Mouse (Mus musculus): ENCODE measurements around the gene Slc43a1.

Slc43a1 gene

DNA sequence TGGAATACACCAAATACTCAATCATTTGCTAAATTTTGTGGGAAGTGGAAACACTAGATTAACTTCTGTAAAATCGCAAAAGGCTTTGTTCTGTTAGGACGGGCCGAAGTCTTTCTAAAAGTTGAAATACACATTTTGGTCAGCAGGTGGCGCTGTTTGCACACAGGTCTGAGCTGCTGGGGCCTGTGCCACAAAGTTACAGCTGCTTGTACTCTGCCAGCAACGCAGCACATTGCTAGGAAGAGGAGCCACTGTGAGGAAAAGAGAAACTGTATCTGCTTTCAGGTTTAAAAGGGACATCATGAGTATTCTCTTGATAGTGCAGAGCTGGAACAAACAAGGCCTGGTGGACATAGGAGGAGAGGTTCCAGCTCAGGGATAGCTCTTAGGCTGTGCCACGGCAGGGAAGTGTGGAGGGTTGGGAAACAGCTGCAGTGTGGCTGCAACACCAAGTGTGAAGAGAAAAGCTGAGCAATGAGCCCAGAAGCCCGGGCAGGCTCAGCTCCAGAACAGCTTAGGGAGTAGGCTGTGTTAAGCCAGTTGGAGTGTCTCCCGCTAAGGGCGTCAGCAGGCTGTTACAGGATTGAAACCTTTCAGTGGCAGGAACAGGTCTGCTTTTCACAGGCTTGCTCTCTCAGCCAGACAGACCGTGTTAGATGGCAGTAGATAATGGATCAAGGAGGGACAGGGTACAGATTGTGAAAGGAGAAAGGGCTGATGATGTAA, 6.8 kb upstream of the Slc43a1 start:
- DNase-seq (ENCODE audit: low spot score) = peak; percentile 89

DNA sequence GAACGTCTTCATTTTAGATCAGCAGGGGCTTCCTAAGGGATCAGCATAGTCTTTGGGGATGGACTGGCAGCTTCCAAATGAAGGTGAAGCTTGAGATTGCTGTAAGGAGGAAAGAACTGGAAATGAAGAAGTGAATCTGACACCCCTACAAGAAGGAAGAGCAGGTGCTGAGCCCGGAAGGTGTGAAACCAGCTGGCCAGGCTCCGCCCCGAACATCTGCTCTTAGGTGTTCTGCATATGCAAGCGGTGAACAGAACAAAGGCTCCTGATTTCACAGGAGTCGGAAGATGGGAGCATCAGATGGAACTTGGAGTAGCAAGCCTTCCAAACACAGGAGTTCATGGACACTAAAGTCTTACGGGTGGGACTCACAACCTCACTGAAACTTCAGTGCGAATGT, 1.5 kb upstream of the Slc43a1 start:
- DNase-seq (ENCODE audit: low spot score) = no peak

DNA sequence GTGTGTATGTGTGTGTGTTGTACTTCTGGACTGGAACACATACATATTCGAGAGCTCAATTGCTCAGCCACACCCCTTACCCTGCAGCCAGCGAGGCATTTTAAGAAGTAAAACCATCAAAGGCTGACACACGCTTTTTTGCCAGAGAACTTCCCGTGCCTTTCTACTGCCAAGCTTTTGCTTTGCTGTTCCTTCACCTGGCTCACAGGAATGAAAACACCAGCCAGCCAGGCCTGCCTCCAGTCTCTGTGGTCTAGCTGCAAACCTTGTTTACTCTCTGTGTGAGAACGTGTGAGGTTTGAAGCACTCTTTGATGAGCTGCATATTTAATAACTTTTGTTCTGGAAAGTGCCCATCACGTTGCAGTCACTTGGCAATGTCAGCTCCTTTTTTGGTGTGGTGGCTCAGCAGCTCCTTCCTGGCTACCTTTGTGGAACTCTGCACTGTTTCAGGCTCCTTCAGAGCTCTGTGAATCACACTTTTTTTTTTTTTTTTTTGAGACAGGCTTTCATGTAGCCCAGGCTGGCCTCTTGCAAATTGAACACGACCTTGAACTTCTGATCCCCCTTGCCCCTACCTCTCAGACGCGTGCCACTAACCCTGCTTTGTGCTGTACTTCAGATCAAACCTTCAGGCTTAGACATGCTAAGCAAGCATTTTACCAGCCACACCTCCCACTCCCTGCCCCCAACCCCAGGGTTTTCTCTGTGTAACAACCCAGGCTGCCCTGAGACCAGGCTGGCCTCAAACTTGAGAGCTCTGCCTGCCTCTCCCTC, 645 bp upstream of the Slc43a1 start:
- DNase-seq (ENCODE audit: low spot score) = peak; percentile 19

DNA sequence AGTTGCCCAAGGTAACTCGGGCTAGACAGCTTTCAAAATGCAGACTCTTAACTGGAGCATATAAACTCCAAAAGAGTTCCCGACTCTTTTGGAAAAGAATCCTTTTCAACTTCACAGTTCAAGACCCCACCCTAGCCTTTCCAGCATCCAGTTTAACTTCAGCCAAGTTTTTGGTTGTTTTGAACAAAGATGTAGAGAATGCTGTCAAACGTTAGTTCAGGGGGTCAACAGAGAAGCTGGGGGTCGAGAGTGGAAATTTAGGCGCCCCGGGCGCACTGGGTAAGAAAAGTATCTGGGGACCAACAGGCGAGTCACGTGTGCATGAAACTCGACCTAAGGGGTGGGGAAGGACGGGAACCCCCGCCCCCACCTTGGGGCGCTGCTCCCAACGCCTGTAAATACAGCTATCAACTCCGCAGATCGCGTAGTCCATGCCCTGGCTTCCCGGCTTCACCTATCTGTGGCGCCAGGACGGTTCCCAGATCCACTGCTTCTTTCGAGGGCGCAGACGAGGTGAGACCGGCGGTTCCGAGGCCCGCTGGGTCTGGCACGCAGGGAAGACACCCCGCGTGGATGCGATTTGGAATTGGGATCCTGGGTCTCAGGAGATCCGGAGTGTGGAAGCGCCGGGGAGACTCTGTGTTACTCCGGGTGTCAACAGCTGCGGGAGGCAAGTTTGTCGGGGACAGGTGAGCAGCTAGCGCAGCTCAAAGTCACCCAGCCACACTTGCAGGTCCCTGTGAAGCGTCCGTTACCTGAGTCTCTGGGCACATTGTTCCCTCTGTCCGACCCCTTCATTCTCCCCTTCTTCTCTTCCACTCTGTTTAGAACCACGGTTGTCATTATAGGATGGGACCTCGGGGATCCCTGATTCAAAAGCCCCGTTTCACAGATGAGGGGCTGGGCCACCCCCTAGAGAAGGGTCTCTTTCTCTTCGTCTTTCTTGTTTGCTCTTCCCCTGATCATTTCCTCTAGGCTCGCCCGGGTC, 637 bp downstream of the Slc43a1 start:
- DNase-seq (ENCODE audit: low spot score) = peak; percentile 49

DNA sequence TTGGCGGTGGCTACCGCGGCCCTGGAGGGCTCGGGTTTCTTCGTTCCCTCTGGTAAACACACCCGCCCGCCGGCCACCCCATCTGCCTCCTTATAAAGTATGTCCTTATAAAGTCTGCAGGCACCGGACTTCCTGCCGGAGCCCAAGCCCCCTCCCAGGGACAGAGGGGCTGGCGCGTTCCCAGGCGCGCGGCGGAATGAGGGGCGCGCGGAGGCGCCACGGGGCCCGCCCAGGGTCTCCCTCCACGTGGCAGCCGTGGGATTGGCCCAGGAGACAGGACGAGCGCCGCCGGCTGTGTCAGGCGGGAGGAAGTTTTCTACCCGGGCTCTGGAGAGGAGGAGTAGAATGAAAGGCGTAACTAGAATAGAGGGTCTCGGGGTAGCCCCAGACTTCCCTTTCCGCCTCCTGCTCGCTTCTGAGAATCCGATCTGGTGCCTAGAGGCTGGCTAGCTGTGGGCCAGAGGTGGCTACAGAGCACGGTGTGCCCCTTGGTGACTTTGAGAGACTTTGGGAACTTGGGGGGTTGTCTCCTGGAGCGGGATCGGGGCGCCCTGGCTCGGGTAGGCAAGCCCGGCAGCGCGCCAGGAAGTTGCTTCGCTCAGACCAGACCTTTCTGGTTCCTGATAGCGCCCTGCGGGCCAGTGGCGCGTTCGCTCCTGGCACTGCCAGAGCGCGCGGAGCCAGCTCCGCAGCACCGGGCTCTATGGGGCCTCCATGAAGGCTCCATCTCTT, 1.5 kb downstream of the Slc43a1 start:
- DNase-seq (ENCODE audit: low spot score) = peak; percentile 71

DNA sequence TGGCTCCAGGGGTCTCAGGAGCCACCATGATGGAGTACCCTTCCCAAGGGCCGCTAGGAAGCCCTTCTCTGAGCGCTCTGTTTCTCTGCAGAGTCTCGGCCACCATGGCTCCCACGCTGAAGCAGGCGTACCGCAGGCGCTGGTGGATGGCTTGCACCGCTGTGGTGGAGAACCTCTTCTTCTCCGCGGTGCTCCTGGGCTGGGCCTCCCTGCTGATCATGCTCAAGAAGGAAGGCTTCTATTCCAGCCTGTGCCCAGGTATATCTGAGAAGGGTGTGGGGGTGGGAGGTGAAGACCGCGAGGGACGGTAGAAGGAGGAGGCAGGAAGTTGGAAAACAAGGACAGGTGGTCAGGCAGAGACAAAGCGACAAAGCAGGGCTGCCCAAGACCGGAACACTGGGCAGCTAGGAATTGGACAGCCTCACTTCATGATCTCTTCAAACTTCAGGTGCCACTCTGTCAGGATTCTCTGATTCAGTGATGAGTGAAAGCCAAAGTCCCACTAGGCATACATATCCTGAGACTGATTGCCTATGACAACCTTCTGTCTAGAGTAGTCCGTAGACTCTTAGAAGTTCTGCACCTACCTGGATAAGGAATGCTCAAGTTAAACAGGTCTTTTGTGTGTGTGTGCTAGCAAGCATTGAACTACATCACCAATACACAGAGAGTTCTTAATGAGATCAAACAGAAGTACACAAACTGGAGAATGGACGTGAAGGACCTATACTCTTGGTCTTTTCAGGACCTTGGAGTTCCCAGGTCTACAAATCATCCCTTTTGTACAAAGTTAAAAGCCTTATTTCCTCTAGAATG, 2.3 kb downstream of the Slc43a1 start:
- DNase-seq (ENCODE audit: low spot score) = peak; percentile 9

DNA sequence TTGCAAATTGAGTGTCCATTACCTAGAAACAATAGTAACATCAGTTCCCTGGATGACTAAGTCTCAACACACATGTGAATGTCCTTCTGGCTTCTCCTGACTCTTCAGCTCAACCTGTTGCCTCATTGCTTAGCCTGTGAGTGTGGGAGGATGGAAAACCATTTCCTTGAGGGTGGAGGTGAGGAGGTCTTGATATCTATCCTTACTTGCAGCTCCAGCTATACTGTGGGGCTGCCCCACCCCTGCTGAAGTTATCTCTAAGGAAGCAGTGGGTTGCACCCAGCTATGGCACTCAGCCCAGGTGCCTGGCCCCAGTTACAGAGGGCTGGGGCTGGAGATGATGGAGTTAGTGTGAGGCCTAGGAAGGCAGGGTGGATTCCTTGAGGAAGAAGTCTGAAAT, 3.3 kb downstream of the Slc43a1 start:
- no peak for DNase-seq (ENCODE audit: low spot score)

DNA sequence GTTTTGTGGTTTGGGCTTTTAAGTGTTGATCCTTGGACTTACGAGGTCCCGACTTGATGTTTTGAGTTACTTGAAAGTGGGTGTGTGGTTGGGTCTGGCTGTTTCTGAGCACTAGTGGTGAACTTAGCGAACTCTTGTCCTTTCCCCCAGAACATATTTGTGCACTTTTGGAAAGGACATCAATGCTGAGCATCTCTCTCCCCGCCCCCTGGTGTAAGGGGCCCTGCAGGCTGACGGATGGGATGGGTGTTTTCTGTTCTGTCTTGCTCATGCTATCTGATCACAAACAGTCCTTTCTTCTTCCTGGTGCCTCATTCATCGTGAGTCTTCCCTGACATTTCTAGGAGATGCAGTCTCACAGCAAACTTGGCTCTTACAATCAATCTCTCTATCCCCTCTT, 5.0 kb downstream of the Slc43a1 start:
- DNase-seq (ENCODE audit: low spot score) = no peak

DNA sequence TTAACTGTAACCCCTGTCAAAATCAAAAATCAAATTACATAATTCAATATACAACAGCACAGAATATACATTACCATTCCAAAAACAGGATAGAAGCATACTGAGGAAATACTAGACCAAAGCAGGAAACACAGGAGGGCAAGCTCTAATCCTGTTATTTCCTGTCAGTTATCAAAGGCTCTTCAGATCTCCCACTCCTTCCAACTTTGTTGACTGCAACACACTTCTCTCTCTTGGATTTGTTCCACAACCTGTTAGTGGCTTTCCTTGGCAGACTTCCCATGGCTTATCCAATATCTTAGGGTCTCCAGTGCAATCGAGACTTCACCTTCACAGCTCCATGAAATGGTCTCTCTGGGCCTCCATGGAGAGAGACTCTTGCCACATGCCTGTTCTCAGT, 6.6 kb downstream of the Slc43a1 start:
- no peak for DNase-seq (ENCODE audit: low spot score)

DNA sequence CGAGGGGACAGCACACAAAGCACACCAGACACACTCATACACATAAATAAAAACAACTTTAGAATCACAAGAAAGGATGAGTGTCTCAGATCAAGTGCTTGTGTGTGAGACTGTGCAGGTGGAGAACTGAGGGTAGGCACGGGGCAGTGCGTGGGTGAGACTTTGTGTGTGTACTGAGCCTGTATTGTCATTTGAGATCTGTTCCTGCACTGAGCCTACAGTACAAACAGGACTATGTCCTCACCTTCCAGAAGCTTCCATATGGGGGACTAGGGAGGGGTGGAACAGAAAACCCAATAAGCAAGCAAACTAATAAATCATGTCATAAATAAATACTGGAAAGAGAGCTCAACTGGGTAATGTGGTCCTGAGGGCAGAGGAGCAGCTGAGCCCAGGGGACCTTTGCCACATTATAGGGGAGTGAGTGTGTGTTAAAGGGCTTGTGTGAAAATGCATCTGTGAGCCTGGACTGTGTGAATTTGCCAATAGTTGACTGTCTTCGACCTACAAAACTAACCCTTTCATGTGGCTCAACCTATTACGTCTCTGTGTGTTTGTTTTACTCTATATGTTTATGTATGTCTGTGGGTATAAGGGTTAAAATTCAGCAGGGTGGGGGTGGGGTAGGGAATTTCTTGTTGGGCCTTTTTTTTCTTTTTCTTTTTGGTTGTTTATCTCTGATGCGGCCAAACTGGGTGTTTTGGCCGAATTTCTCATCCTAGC, 11.9 kb downstream of the Slc43a1 start:
- DNase-seq (ENCODE audit: low spot score) = no peak

DNA sequence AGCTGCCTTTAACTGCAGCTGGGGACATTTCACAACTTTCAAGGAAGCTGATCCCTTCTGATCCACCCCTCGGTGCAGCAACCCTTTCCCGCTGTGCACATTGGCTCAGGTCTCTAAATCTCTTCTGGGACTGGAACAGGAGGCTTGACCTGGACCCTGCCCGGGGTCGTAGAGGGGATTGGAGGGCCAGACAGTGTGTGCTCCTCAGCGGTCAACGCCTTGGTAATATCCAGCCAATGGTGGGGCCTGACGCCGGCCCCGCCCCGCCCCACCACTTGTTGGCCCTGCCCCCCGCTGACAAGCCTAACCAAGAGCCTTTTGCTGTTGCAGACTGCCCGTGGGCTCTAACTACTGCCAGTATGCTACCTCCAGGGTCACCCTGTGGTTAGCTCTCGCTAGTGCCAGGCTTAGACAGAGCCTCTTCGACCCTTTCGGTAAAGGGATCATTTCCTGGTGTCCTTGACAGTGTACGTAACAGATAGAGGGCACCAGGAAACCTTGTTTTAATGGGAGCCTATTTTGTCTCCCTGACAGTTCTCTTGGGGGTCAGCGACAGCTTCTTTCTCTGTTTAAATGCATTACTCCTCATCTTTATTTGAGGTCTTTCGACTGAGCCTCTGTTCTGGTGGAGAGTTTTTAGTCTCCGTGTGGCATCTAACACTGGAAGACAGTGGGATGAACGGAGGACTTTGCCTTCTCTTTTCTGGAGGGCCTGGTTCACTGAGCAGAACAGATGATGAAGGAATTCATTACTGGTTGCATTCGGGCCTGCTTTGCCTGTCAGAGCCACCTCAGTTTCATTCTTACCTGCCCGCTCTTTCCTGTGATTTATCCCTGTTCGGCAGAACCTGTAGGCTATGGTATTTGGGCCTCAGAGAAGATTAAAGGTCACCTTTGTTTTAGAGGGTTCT, 12.7 kb downstream of the Slc43a1 start:
- DNase-seq (ENCODE audit: low spot score) = peak; percentile 53

DNA sequence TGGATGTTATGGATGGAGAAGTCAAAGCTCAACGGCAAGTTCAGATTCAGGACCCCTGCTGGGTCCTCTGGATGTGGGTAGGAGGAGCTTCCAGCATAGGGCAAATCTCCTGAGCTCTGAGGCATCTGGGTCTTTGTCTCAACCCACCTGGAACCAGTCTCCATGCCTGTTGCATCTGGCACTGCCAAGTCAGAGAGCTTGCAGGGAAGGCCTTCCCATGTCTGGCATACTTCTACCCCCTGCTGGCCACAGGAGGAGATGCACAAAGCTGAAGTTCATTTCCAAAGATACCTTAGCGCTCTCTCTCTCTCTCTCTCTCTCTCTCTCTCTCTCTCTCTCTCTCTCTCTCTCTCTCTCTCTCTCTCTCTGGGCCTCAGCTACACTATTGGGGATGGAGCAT, 17.1 kb downstream of the Slc43a1 start:
- peak; percentile 47 for DNase-seq (ENCODE audit: low spot score)

DNA sequence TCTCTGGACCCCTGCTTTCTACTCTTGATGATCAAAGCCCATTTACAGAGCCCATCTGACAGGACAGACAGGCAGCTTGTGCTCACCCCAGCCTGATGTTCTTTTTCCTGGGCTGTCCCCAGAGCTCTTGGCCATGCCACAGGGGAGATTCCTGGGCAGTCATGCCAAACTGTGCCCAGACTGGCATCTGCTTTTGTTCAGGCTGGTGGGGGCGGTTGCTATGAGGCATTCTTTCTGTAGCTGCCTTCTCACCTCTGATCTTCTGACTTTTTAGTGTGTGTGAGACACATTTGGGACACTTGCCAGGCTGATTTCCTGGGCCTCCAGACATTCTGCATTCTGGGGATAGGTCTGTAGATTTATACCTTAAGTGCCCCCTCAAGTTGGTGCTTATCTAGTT, 19.9 kb downstream of the Slc43a1 start:
- no peak for DNase-seq (ENCODE audit: low spot score)

DNA sequence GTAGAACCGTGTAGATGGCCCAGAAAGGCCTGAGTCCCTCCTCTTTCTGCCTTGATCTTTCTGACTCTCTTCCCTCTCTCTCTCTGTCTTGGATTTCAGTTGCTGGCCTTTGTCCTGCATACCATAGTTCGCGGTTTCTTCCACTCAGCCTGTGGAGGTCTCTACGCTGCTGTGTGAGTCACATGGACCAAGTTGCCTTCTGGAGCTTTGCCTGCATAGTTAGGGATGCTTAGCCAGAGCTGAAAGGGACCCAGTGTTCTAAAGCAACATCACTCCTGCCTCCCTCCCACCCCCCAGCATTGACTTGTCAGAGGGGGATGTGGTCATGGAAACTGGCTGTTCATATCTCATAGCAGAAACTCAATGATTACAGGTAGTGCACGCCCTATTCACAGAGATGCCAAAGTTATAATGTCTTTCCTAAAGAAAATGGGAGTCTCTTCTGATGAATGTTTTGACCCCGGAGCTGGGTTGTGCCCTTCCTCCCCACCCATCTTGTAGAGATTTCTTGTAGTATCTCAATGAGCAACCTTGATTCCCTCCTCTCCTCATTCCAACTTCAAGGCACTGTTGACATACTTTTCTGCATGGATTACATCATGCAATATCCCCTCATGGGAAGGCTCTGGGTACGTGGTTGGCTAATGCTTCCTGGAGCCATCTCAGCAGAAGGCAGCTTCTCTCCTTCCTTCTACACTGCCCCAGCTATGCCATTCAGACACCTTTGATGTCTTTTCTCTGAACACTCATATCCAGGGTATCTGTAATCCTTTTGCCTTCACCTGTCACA, 21.5 kb downstream of the Slc43a1 start:
- no peak for DNase-seq (ENCODE audit: low spot score)

DNA sequence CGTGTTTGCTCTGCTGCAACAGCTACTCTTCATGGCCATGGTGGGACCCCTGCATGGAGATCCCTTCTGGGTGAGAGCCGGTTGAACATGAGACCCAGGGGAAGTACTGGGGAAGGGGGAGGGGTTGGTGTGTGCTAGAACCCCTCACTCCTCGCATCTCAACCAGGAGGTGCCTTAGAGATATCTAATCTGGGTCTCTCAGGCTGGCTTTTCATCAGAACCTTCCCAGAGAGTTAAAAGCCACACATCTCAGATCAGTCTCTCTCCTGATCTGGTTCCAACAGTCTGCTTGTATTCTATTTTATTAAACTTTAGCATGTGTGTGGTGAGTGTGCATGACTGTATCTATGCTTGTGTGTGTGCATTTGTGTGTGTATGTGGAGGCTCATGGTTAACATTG, 22.8 kb downstream of the Slc43a1 start:
- DNase-seq (ENCODE audit: low spot score) = no peak

DNA sequence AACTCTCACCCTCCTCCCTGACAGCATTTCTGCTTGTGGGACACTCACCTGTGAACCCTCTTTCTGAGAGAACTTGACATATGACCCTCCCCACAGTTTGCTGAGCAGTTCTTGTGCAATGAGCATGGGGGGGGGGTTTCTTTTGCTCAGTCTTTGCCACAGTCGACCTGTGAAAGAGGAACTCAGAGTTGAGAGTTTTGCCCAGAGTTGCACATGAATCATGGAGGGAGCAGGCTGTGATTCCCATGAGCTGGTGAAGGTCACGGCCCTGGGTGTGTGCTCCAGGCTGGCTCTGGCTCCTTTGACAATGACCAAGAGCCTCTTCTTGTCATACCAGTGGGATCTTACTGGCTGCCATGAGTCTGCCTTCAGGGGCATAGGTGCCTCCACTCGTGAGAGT, 23.6 kb downstream of the Slc43a1 start:
- DNase-seq (ENCODE audit: low spot score) = no peak

DNA sequence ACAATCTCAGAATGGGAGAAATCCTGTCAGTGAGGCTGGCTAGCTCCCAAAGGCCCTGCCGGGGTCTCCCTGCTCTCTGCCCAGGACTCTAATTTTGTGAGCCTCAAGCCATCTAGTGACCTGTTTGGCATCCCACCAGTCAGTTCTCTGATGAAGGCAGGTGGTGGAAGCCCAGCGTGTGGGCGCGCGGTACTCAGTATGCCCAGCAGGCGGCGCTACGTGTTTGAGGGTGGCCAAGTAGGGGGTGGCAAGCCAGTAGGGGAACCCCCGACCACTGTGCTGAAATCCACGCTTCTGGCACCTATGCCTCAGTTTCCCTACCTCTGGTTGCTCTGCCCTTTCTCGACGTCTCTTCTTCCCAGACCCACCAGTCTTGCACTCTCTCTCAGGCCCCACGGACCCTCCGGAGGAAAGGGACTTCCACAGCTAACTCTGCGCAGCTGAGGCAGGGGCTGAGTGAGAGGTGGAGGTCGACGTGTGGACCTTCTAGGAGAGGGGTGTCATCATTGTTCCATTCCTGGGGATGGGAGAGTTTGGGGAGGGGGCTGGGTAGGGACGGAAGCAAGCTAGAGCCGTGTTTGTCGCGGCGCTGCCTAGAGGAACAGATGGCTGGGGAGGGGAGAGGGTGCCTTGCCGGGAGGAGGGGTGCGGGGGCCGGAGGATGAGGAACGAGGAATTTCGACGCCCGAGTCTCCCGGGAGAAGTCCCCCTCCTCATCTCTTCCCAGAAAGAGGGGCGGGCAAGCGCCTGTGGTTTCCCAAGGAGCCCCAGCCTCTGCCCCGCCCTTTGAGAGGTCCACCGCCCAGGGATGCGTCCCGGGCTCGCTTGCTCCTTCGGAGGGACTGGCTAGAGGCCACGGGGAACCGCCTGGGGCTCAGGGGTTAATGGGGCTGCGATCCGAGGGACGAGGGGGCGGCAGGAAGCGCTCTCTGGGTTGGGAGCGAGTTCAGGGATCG, 27.2 kb downstream of the Slc43a1 start:
- DNase-seq (ENCODE audit: low spot score) = peak; percentile 58

Data from urinary bladder, postnatal 14 days (tissue).